Mouse (Mus musculus) mesoderm, embryonic 11.5 days (tissue): ENCODE measurements at regions not wholly inside any gene's neighbourhood (a gene's known extent, or its start where the extent isn't known, plus 50 kb on each side); places are given as distances from the start of the nearest gene placed in this dataset.

Experiments used
- DNase-seq: peaks from one replicate; pipeline ENCODE4 v3.0.0-alpha.2; 2012; ENCODE audit warnings: low read depth, low spot score

- DNase-seq = no peak
Observed at GRCm38 (mm10) chr12:35640911-35641345, 106.1 kb upstream of the Ahr start.

- no peak for DNase-seq
Observed at GRCm38 (mm10) chr12:35623484-35623883, 88.6 kb upstream of the Ahr start.

GRCm38 (mm10) chr12:35614885-35615284, 80.0 kb upstream of the Ahr start:
- no peak for DNase-seq

- no peak for DNase-seq
Observed at GRCm38 (mm10) chr12:35607652-35608051, 72.8 kb upstream of the Ahr start.

- DNase-seq = no peak
Observed at GRCm38 (mm10) chr12:35603742-35604141, 68.9 kb upstream of the Ahr start.

- no peak for DNase-seq
Observed at GRCm38 (mm10) chr12:35602589-35602988, 67.8 kb upstream of the Ahr start.

- no peak for DNase-seq
Observed at GRCm38 (mm10) chr12:35598298-35598697, 63.5 kb upstream of the Ahr start.

- DNase-seq = no peak
Observed at GRCm38 (mm10) chr12:35592866-35593265, 58.0 kb upstream of the Ahr start.
